Mouse (Mus musculus): ENCODE data around the gene Gm17662. TPM values are rescaled to one million over a fixed set of nuclear protein-coding genes. Genes with fewer than 3 reads are reported as not detected.

Gene Gm17662
- total and polyA plus RNA-seq, 3 experiments = not detected

- dilution Hi-C loops (cut with MboI; ENCODE audit: extremely low pct_ligation_motif_present, extremely low pct_unique_long_range_greater_than_20kb, low sequenced_read_pairs) = no loop called here
Measured at GRCm38 (mm10) chr4:104842204-104842603, 14.9 kb upstream of the Gm17662 start.

GRCm38 (mm10) chr4:104843546-104843945 lies 13.6 kb upstream of the Gm17662 start:
- no peak for DNase-seq (ENCODE audit: extremely low read depth)
- TF ChIP-seq BHLHE40 (IDR thresholded peaks at IDR 0.05; ENCODE audit: low read depth, low read length) (no peak), UBTF (IDR thresholded peaks at IDR 0.05; ENCODE audit: low read depth, low read length) (no peak), CHD2 (IDR thresholded peaks at IDR 0.05; ENCODE audit: low read length) (no peak), USF1 (IDR thresholded peaks at IDR 0.05; ENCODE audit: low read depth, low read length) (no peak), MAZ (IDR thresholded peaks at IDR 0.05; ENCODE audit: low read depth, low read length) (no peak), MAFK (IDR thresholded peaks at IDR 0.05; ENCODE audit: insufficient replicate concordance, low read length) (no peak), JUND (conservative IDR thresholded peaks at IDR 0.05; ENCODE audit: low read depth, low read length) (no peak), TCF12 (IDR thresholded peaks at IDR 0.05; ENCODE audit: low read depth, low read length) (no peak), NRF1 (IDR thresholded peaks at IDR 0.05; ENCODE audit: low read depth, low read length) (no peak), ZMIZ1 (IDR thresholded peaks at IDR 0.05; ENCODE audit: low read depth, low read length) (no peak), MEF2A (IDR thresholded peaks at IDR 0.05; ENCODE audit: borderline replicate concordance, low read depth, low read length) (no peak), MXI1 (IDR thresholded peaks at IDR 0.05; ENCODE audit: low read depth, low read length) (no peak), JUN (IDR thresholded peaks at IDR 0.05; ENCODE audit: insufficient read depth, low read depth, low read length) (no peak), SMC3 (IDR thresholded peaks at IDR 0.05; ENCODE audit: low read depth, low read length) (no peak), ELF1 (IDR thresholded peaks at IDR 0.05; ENCODE audit: low read depth, low read length) (no peak), RAD21 (IDR thresholded peaks at IDR 0.05; ENCODE audit: low read depth, low read length) (no peak), MYC (IDR thresholded peaks at IDR 0.05; ENCODE audit: low read depth, low read length) (no peak), CHD1 (IDR thresholded peaks at IDR 0.05; ENCODE audit: low read depth, low read length) (no peak)
- Histone ChIP-seq H3K79me2 (replicated peaks; ENCODE audit: control insufficient read depth, extremely low read depth, insufficient read depth, poor library complexity, severe bottlenecking) (no peaks in the 10 kb centered on the region), H3K36me3 (replicated peaks in 1 of 2; ENCODE audit: control insufficient read depth in 1 of 2, insufficient read depth in 1 of 2, low read length in 1 of 2) (no peaks in the 10 kb centered on the region), H3K4me3 (replicated peaks in 1 of 3; ENCODE audit: low read depth in 2 of 3, low read length in 2 of 3, poor library complexity in 1 of 3) (no peak overlapping the region), H3K4me1 (ENCODE audit: control insufficient read depth in 1 of 2, insufficient read depth in 2 of 2) (no peaks in the 10 kb centered on the region), H3K27me3 (replicated peaks) (no peaks in the 10 kb centered on the region), H3K27ac (ENCODE audit: insufficient read depth, low read depth) (no peak overlapping the region), H3K9ac (ENCODE audit: insufficient read depth, low read depth) (no peak overlapping the region), H3K9me3 (replicated peaks; ENCODE audit: low read length) (peaks cover 13% of the 10 kb centered on the region), H3K4me2 (ENCODE audit: insufficient read depth, low read depth, poor library complexity, severe bottlenecking) (no peak overlapping the region)
- in situ Hi-C loops (cut with MboI; ENCODE audit: low pct_ligation_motif_present, low pct_unique_long_range_greater_than_20kb, low sequenced_read_pairs) (no loop called here), dilution Hi-C loops (cut with MboI; ENCODE audit: extremely low pct_ligation_motif_present, extremely low pct_unique_long_range_greater_than_20kb, low sequenced_read_pairs) (no loop called here)

More at GRCm38 (mm10) chr4:104842204-104842603, 14.9 kb upstream of the Gm17662 start:
- Histone ChIP-seq H3K9ac (ENCODE audit: insufficient read depth, low read depth) (no peak overlapping the region), H3K4me1 (ENCODE audit: control insufficient read depth in 1 of 2, insufficient read depth in 2 of 2) (no peaks in the 10 kb centered on the region), H3K4me2 (ENCODE audit: insufficient read depth, low read depth, poor library complexity, severe bottlenecking) (no peak overlapping the region), H3K27me3 (replicated peaks) (no peaks in the 10 kb centered on the region), H3K4me3 (replicated peaks in 1 of 3; ENCODE audit: low read depth in 2 of 3, low read length in 2 of 3, poor library complexity in 1 of 3) (no peak overlapping the region), H3K27ac (ENCODE audit: insufficient read depth, low read depth) (no peak overlapping the region), H3K36me3 (replicated peaks in 1 of 2; ENCODE audit: control insufficient read depth in 1 of 2, insufficient read depth in 1 of 2, low read length in 1 of 2) (no peaks in the 10 kb centered on the region), H3K9me3 (replicated peaks; ENCODE audit: low read length) (peaks cover 13% of the 10 kb centered on the region), H3K79me2 (replicated peaks; ENCODE audit: control insufficient read depth, extremely low read depth, insufficient read depth, poor library complexity, severe bottlenecking) (no peaks in the 10 kb centered on the region)
- TF ChIP-seq NRF1 (IDR thresholded peaks at IDR 0.05; ENCODE audit: low read depth, low read length) (no peak), MYC (IDR thresholded peaks at IDR 0.05; ENCODE audit: low read depth, low read length) (no peak), NELFE (IDR thresholded peaks at IDR 0.05; ENCODE audit: low read depth, low read length) (no peak), ZMIZ1 (IDR thresholded peaks at IDR 0.05; ENCODE audit: low read depth, low read length) (no peak), ZNF384 (IDR thresholded peaks at IDR 0.05; ENCODE audit: low read depth, low read length) (no peak), MXI1 (IDR thresholded peaks at IDR 0.05; ENCODE audit: low read depth, low read length) (no peak), POLR2AphosphoS2 (IDR thresholded peaks at IDR 0.05; ENCODE audit: low read depth, low read length) (no peak), RAD21 (IDR thresholded peaks at IDR 0.05; ENCODE audit: low read depth, low read length) (no peak), KAT2A (IDR thresholded peaks at IDR 0.05; ENCODE audit: insufficient replicate concordance, low read length) (no peak), HCFC1 (IDR thresholded peaks at IDR 0.05; ENCODE audit: low read depth, low read length) (no peak), CHD1 (IDR thresholded peaks at IDR 0.05; ENCODE audit: low read depth, low read length) (no peak), POLR2A (IDR thresholded peaks at IDR 0.05; ENCODE audit: low read depth, low read length) (no peak), JUND (conservative IDR thresholded peaks at IDR 0.05; ENCODE audit: low read depth, low read length) (no peak), PAX5 (IDR thresholded peaks at IDR 0.05; ENCODE audit: low read length) (no peak), MAFK (IDR thresholded peaks at IDR 0.05; ENCODE audit: insufficient replicate concordance, low read length) (no peak), IRF4 (IDR thresholded peaks at IDR 0.05; ENCODE audit: low read depth, low read length) (no peak), E2F4 (IDR thresholded peaks at IDR 0.05; ENCODE audit: insufficient replicate concordance, low read depth, low read length) (no peak), SMC3 (IDR thresholded peaks at IDR 0.05; ENCODE audit: low read depth, low read length) (no peak), MAZ (IDR thresholded peaks at IDR 0.05; ENCODE audit: low read depth, low read length) (no peak)
- in situ Hi-C loops (cut with MboI; ENCODE audit: low pct_ligation_motif_present, low pct_unique_long_range_greater_than_20kb, low sequenced_read_pairs) = no loop called here
- DNase-seq (ENCODE audit: extremely low read depth) = no peak
